Mouse (Mus musculus) yolk sac, embryonic 10.5 days (tissue): ENCODE results near the gene Ehd2.

Experiments
- DNase-seq: peaks from one replicate; pipeline ENCODE4 v3.0.0-alpha.2; 2017; ENCODE audit warnings: low spot score

The Ehd2 gene

GRCm38 (mm10) chr7:15967312-15967711 is at the start of gene Ehd2:
Gene Ehd2, minus strand, starts transcription at chr7:15967567.
- peak; percentile 51 for DNase-seq

GRCm38 (mm10) chr7:16015384-16015783 is 48.0 kb upstream of the Ehd2 start:
- no peak for DNase-seq

- DNase-seq, result no peak
These were observed 47.3 kb upstream of the Ehd2 start for GRCm38 (mm10) chr7:16014521-16015175.

GRCm38 (mm10) chr7:16013722-16014275 is 46.4 kb upstream of the Ehd2 start:
- DNase-seq, result no peak

- DNase-seq, result no peak
These were observed 45.4 kb upstream of the Ehd2 start for GRCm38 (mm10) chr7:16012576-16013263.

GRCm38 (mm10) chr7:16011418-16012085 is 44.2 kb upstream of the Ehd2 start:
- DNase-seq, result no peak

GRCm38 (mm10) chr7:16010649-16011048 is 43.3 kb upstream of the Ehd2 start:
- no peak for DNase-seq

- DNase-seq, result no peak
These were observed 42.3 kb upstream of the Ehd2 start for GRCm38 (mm10) chr7:16009636-16010035.

- no peak for DNase-seq
These were observed 37.7 kb upstream of the Ehd2 start for GRCm38 (mm10) chr7:16005020-16005419.

- DNase-seq, result no peak
These were observed 37.0 kb upstream of the Ehd2 start for GRCm38 (mm10) chr7:16004177-16004856.

- DNase-seq, result no peak
These were observed 35.7 kb upstream of the Ehd2 start for GRCm38 (mm10) chr7:16003032-16003431.

- DNase-seq, result no peak
These were observed 34.8 kb upstream of the Ehd2 start for GRCm38 (mm10) chr7:16002171-16002570.

- DNase-seq, result no peak
These were observed 34.3 kb upstream of the Ehd2 start for GRCm38 (mm10) chr7:16001691-16002090.

- no peak for DNase-seq
These were observed 26.4 kb upstream of the Ehd2 start for GRCm38 (mm10) chr7:15993789-15994188.

GRCm38 (mm10) chr7:15993152-15993551 is 25.8 kb upstream of the Ehd2 start:
- DNase-seq, result peak; percentile 52

GRCm38 (mm10) chr7:15991764-15992163 is 24.4 kb upstream of the Ehd2 start:
- no peak for DNase-seq

- no peak for DNase-seq
These were observed 20.4 kb upstream of the Ehd2 start for GRCm38 (mm10) chr7:15987661-15988356.

- no peak for DNase-seq
These were observed 15.5 kb upstream of the Ehd2 start for GRCm38 (mm10) chr7:15982729-15983407.

GRCm38 (mm10) chr7:15981538-15981937 is 14.2 kb upstream of the Ehd2 start:
- DNase-seq, result no peak

- DNase-seq, result no peak
These were observed 12.9 kb upstream of the Ehd2 start for GRCm38 (mm10) chr7:15980246-15980645.

GRCm38 (mm10) chr7:15975904-15976303 is 8.5 kb upstream of the Ehd2 start:
- no peak for DNase-seq
